ENCODE assay signal across 22 mouse cellular contexts in genomic region chr2:166054002-166054539, GRCm38 (mm10).
"Had no signal": no experiment of that assay in that cellular context is flagged by ENCODE, and none has a peak within 500 bp of the region (broad histone marks: within the 10 kb centered on the region; RNA-seq: fewer than 3 reads in every experiment).

No protein-coding gene starts in this region.

- H3K27ac ChIP-seq: heart, embryonic 10.5 days; hindbrain, embryonic 13.5 days; hindbrain, embryonic 15.5 days; hindbrain, postnatal 0 days; kidney, embryonic 15.5 days; limb, embryonic 13.5 days; limb, embryonic 15.5 days; liver, embryonic 12.5 days; liver, embryonic 14.5 days had no signal

- H3K4me3 ChIP-seq: heart, embryonic 10.5 days; heart, embryonic 12.5 days; hindbrain, embryonic 13.5 days; hindbrain, embryonic 15.5 days; kidney, embryonic 15.5 days; limb, embryonic 13.5 days; limb, embryonic 15.5 days; liver, embryonic 12.5 days had no signal

- DNase-seq: gastrocnemius, postnatal 10 days; gastrocnemius, postnatal 25 days; heart, postnatal 10 days; kidney, adult 11 months; kidney, adult 2 months; kidney, adult 9 months; kidney, postnatal 14 days; kidney, postnatal 36 days; layer of hippocampus, adult 9-11 months; layer of hippocampus, postnatal 36 days; left cerebral cortex, postnatal 4 days; lung, adult 18-20 months had no signal
